Mouse (Mus musculus) intestine, embryonic 15.5 days (tissue): ENCODE measurements around the gene Apc2. TPM values are rescaled to one million over a fixed set of nuclear protein-coding genes. Genes with fewer than 3 reads are reported as not detected.

Experiments used
- ATAC-seq: fragments of 200-750 bp; cut with Nextera tagmentation; 2 replicates; pipeline ENCODE4 v1.8.0; 2017; ENCODE audit warnings: moderate TSS enrichment, moderate library complexity
- H3K27ac ChIP-seq: fragments of 300-500 bp; sonication (generic); 2 replicates; pipeline ENCODE4 v1.5.1; 2015; ENCODE audit warnings: mild to moderate bottlenecking, inconsistent platforms
- H3K27me3 ChIP-seq: fragments of 300-500 bp; sonication (generic); replicated peaks from 2 replicates; pipeline ENCODE4 v1.6.1; 2015; ENCODE audit warnings: inconsistent platforms
- H3K36me3 ChIP-seq: fragments of 300-500 bp; sonication (generic); 2 replicates; pipeline ENCODE4 v1.6.1; 2015; ENCODE audit warnings: inconsistent platforms
- H3K4me1 ChIP-seq: fragments of 300-500 bp; sonication (generic); replicated peaks from 2 replicates; pipeline ENCODE4 v1.6.1; 2015; ENCODE audit warnings: inconsistent platforms
- H3K4me2 ChIP-seq: fragments of 300-500 bp; sonication (generic); replicated peaks from 2 replicates; pipeline ENCODE4 v1.6.1; 2015; ENCODE audit warnings: mild to moderate bottlenecking, inconsistent platforms
- H3K4me3 ChIP-seq: fragments of 300-500 bp; sonication (generic); replicated peaks from 2 replicates; pipeline ENCODE4 v1.5.1; 2015; ENCODE audit warnings: inconsistent platforms
- H3K9ac ChIP-seq: fragments of 300-500 bp; sonication (generic); 2 replicates; pipeline ENCODE4 v1.6.1; 2015; ENCODE audit warnings: inconsistent platforms
- H3K9me3 ChIP-seq: fragments of 300-500 bp; sonication (generic); 2 replicates; pipeline ENCODE4 v1.6.1; 2016; ENCODE audit warnings: inconsistent platforms
- WGBS: fragments of 180-500 bp; shearing (Covaris S2); methylation state at CpG from one replicate; pipeline ENCODE4 v1.1.7; 2015; 5-methylcytosine and 5-hydroxymethylcytosine counted together
- polyA plus RNA-seq: library from polyadenylated mRNA; unstranded; fragments of >200 nt; fragmentation: Nextera tagmentation; extraction: Ambion mirVana; gene quantifications from 2 replicates; pipeline ENCODE4 v1.2.1, GENCODE M21; 2015

The Apc2 gene
- polyA plus RNA-seq, 1 experiment from 2014 or later: 6.5 TPM

GRCm38 (mm10) chr10:80356737-80357136, 61.0 kb downstream of the Apc2 start:
- peaks cover 65% of the 10 kb centered on the region for H3K27me3 ChIP-seq
- H3K4me2 ChIP-seq: peak overlapping the region; percentile 53
- peak overlapping the region; percentile 28 for H3K4me3 ChIP-seq
- WGBS: 2% methylated on average over 34 of the region's 34 CpGs
- ATAC-seq: no peak
- no peaks in the 10 kb centered on the region for H3K36me3 ChIP-seq
- no peaks in the 10 kb centered on the region for H3K9me3 ChIP-seq
- H3K9ac ChIP-seq: peak overlapping the region; percentile 17; the same call in 1 of the 2 replicates
- peaks cover 22% of the 10 kb centered on the region for H3K4me1 ChIP-seq
- H3K27ac ChIP-seq: no peak overlapping the region

- no peaks in the 10 kb centered on the region for H3K9me3 ChIP-seq
- H3K4me1 ChIP-seq: peaks cover 22% of the 10 kb centered on the region
- H3K36me3 ChIP-seq: no peaks in the 10 kb centered on the region
- ATAC-seq: no peak; the same call in 1 of the 2 replicates
- peaks cover 63% of the 10 kb centered on the region for H3K27me3 ChIP-seq
- H3K4me3 ChIP-seq: peak overlapping the region; percentile 26; the same call in 1 of the 2 replicates
- peak overlapping the region; percentile 66 for H3K4me2 ChIP-seq
- no peak overlapping the region for H3K9ac ChIP-seq
- no peak overlapping the region for H3K27ac ChIP-seq
- WGBS: 28% methylated on average over 7 of the region's 7 CpGs
These were observed 61.6 kb downstream of the Apc2 start for GRCm38 (mm10) chr10:80357336-80357735.

GRCm38 (mm10) chr10:80357994-80358639, 62.3 kb downstream of the Apc2 start:
- WGBS: 8% methylated on average over 31 of the region's 31 CpGs
- no peak overlapping the region for H3K9ac ChIP-seq
- H3K27ac ChIP-seq: no peak overlapping the region
- peaks cover 62% of the 10 kb centered on the region for H3K27me3 ChIP-seq
- H3K36me3 ChIP-seq: no peaks in the 10 kb centered on the region
- ATAC-seq: peak; percentile 60
- H3K9me3 ChIP-seq: no peaks in the 10 kb centered on the region
- peak overlapping the region; percentile 26 for H3K4me3 ChIP-seq
- H3K4me2 ChIP-seq: peak overlapping the region; percentile 66
- H3K4me1 ChIP-seq: peaks cover 22% of the 10 kb centered on the region

DNA sequence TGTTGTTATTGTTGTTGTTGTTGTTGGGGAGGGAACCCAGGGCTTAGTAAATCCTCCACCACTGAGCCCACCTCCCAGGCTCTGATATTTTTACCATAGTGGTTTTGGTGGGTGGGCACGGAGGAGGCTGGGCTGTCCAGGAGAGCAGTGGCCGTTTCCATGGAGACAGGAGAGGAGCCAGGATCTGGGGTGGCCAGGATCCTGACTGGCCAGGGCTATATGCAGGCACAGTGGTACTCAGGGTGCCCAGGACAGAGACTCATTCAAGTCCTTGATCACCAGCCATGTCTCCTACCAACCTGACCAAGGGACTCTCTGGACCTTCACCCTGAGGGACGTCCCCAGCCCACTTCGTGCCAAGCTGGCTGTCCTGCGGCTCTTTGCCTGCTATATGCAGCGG, 68.0 kb downstream of the Apc2 start:
- no peaks in the 10 kb centered on the region for H3K36me3 ChIP-seq
- no peaks in the 10 kb centered on the region for H3K4me1 ChIP-seq
- WGBS: 48% methylated on average over 6 of the region's 6 CpGs
- no peak overlapping the region for H3K4me2 ChIP-seq
- H3K27ac ChIP-seq: no peak overlapping the region
- no peak for ATAC-seq
- peaks cover 33% of the 10 kb centered on the region for H3K27me3 ChIP-seq
- H3K9me3 ChIP-seq: no peaks in the 10 kb centered on the region
- no peak overlapping the region for H3K9ac ChIP-seq
- no peak overlapping the region for H3K4me3 ChIP-seq

DNA sequence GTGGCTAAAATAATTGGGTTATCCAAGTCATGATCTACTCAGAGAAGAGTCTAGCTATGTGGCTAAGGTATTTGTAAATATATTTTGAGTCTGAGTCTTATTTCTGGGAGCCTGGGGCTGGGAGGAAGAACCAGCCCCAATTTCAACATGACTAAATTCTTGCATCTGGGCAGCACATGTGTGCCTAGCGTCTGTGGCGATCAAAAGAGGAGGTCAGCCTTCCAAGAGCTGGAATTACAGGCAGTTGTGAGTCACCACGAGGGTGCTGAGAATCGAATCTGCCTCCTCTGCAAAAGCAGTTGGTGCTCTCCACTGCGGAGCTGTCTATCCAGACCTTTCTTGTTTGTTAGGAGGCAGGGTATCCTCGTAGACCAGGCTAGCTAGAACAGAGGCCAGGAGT, 70.0 kb downstream of the Apc2 start:
- no peaks in the 10 kb centered on the region for H3K4me1 ChIP-seq
- H3K4me2 ChIP-seq: no peak overlapping the region
- no peak overlapping the region for H3K27ac ChIP-seq
- 70% methylated on average over 6 of the region's 6 CpGs for WGBS
- H3K36me3 ChIP-seq: no peaks in the 10 kb centered on the region
- no peaks in the 10 kb centered on the region for H3K9me3 ChIP-seq
- ATAC-seq: no peak
- H3K9ac ChIP-seq: no peak overlapping the region
- H3K4me3 ChIP-seq: no peak overlapping the region
- peaks cover 18% of the 10 kb centered on the region; the same call in 1 of the 2 replicates for H3K27me3 ChIP-seq

Other genes with a start within 250 kb of the Apc2 start
- 712 and 771 TPM in 2 replicates for gene Gpx4, start 248.8 kb upstream of the Apc2 start, polyA plus RNA-seq
- gene Sbno2, start 190.4 kb upstream of the Apc2 start, polyA plus RNA-seq: 12.8 and 14.0 TPM in 2 replicates
- gene Stk11, start 180.2 kb upstream of the Apc2 start, polyA plus RNA-seq: 14.4 and 21.2 TPM in 2 replicates
- gene Atp5d, start 157.3 kb upstream of the Apc2 start, polyA plus RNA-seq: 701 and 737 TPM in 2 replicates
- 4.8 and 5.1 TPM in 2 replicates for gene Cbarp, start 155.1 kb upstream of the Apc2 start, polyA plus RNA-seq
- gene Midn, start 147.7 kb upstream of the Apc2 start, polyA plus RNA-seq: 14.1 and 16.1 TPM in 2 replicates
- gene Cirbp, start 130.0 kb upstream of the Apc2 start, polyA plus RNA-seq: 69.4 and 83.9 TPM in 2 replicates
- 22.9 and 25.1 TPM in 2 replicates for gene 1600002K03Rik, start 123.0 kb upstream of the Apc2 start, polyA plus RNA-seq
- gene Efna2, start 116.5 kb upstream of the Apc2 start, polyA plus RNA-seq: 13.6 and 15.0 TPM in 2 replicates
- 53.0 and 55.2 TPM in 2 replicates for gene Mum1, start 69.5 kb upstream of the Apc2 start, polyA plus RNA-seq
- gene Ndufs7, start 46.9 kb upstream of the Apc2 start, polyA plus RNA-seq: 467 and 534 TPM in 2 replicates
- 71.0 and 112 TPM in 2 replicates for gene Gamt, start 35.0 kb upstream of the Apc2 start, polyA plus RNA-seq
- 53.1 and 57.0 TPM in 2 replicates for gene Dazap1, start 34.5 kb upstream of the Apc2 start, polyA plus RNA-seq
- gene Rps15, start 3.5 kb upstream of the Apc2 start, polyA plus RNA-seq: 974 and 1,020 TPM in 2 replicates
- gene 2310011J03Rik, start 24.6 kb downstream of the Apc2 start, polyA plus RNA-seq: 51.4 and 51.5 TPM in 2 replicates
- 8.1 and 8.8 TPM in 2 replicates for gene Pcsk4, start 33.5 kb downstream of the Apc2 start, polyA plus RNA-seq
- 132 and 159 TPM in 2 replicates for gene Reep6, start 34.0 kb downstream of the Apc2 start, polyA plus RNA-seq
- gene Adamtsl5, start 52.4 kb downstream of the Apc2 start, polyA plus RNA-seq: 19.3 and 20.4 TPM in 2 replicates
- 0.32 and 0.63 TPM in 2 replicates for gene Plk5, start 60.5 kb downstream of the Apc2 start, polyA plus RNA-seq
- 5.5 and 6.9 TPM in 2 replicates for gene Mex3d, start 91.7 kb downstream of the Apc2 start, polyA plus RNA-seq
- gene Mbd3, start 103.6 kb downstream of the Apc2 start, polyA plus RNA-seq: 180 and 201 TPM in 2 replicates
- gene Uqcr11, start 110.9 kb downstream of the Apc2 start, polyA plus RNA-seq: 890 and 1,161 TPM in 2 replicates
- gene Tcf3, start 137.7 kb downstream of the Apc2 start, polyA plus RNA-seq: 91.7 and 94.2 TPM in 2 replicates
- 0.06 and 0.10 TPM in 2 replicates for gene Onecut3, start 198.9 kb downstream of the Apc2 start, polyA plus RNA-seq
- gene Atp8b3, start 243.1 kb downstream of the Apc2 start, polyA plus RNA-seq: 0.09 and 0.19 TPM in 2 replicates